Mouse (Mus musculus): ENCODE measurements at regions not wholly inside any gene's neighbourhood (a gene's known extent, or its start where the extent isn't known, plus 50 kb on each side); places are given as distances from the start of the nearest gene placed in this dataset.
"Not testable (repeated sequence)": the region's sequence is repeated elsewhere in the genome, so short reads cannot be mapped to it uniquely, and the experiment has no call there.

GRCm38 (mm10) chr5:7428291-7428690, 83.7 kb upstream of the Zfp804b start:
- no peak for DNase-seq

- no peak for DNase-seq
Measured at GRCm38 (mm10) chr5:7436461-7436860, 91.9 kb upstream of the Zfp804b start.

- DNase-seq = no peak
Measured at GRCm38 (mm10) chr5:7448001-7448400, 103.4 kb upstream of the Zfp804b start.

- DNase-seq = no peak
Measured at GRCm38 (mm10) chr5:7454896-7455295, 110.3 kb upstream of the Zfp804b start.

- no peak for DNase-seq
Measured at GRCm38 (mm10) chr5:7457102-7457501, 112.5 kb upstream of the Zfp804b start.

- DNase-seq = no peak
Measured at GRCm38 (mm10) chr5:7489150-7489549, 144.6 kb upstream of the Zfp804b start.

GRCm38 (mm10) chr5:7489602-7490001, 145.0 kb upstream of the Zfp804b start:
- DNase-seq = no peak

- DNase-seq = no peak
Measured at GRCm38 (mm10) chr5:7517520-7518181, 173.1 kb upstream of the Zfp804b start.

GRCm38 (mm10) chr5:7532686-7533199, 188.2 kb upstream of the Zfp804b start:
- DNase-seq = no peak

GRCm38 (mm10) chr5:7539812-7540645, 195.5 kb upstream of the Zfp804b start:
- no peak for DNase-seq

- DNase-seq = no peak
Measured at GRCm38 (mm10) chr5:7540646-7541038, 196.1 kb upstream of the Zfp804b start.

- DNase-seq = no peak
Measured at GRCm38 (mm10) chr5:7543857-7544256, 199.3 kb upstream of the Zfp804b start.

GRCm38 (mm10) chr5:7580413-7580812, 235.9 kb upstream of the Zfp804b start:
- no peak for DNase-seq

GRCm38 (mm10) chr5:7586547-7586946, 242.0 kb upstream of the Zfp804b start:
- DNase-seq = no peak

- DNase-seq = no peak
Measured at GRCm38 (mm10) chr5:7600418-7600817, 255.9 kb upstream of the Zfp804b start.

GRCm38 (mm10) chr5:7607517-7607916, 263.0 kb upstream of the Zfp804b start:
- no peak for DNase-seq

GRCm38 (mm10) chr5:7607924-7608323, 263.4 kb upstream of the Zfp804b start:
- DNase-seq = no peak

- no peak for DNase-seq
Measured at GRCm38 (mm10) chr5:7655280-7655679, 305.0 kb upstream of the Steap4 start.

GRCm38 (mm10) chr5:7701776-7702175, 258.5 kb upstream of the Steap4 start:
- DNase-seq = no peak

GRCm38 (mm10) chr5:7719557-7719956, 240.7 kb upstream of the Steap4 start:
- DNase-seq = no peak

GRCm38 (mm10) chr5:7720061-7720460, 240.2 kb upstream of the Steap4 start:
- DNase-seq = no peak

GRCm38 (mm10) chr5:7720688-7721087, 239.6 kb upstream of the Steap4 start:
- DNase-seq = no peak

GRCm38 (mm10) chr5:7732566-7732965, 227.7 kb upstream of the Steap4 start:
- not testable (repeated sequence) for DNase-seq

- DNase-seq = no peak
Measured at GRCm38 (mm10) chr5:7779827-7780226, 180.4 kb upstream of the Steap4 start.
